Mouse (Mus musculus): ENCODE data around the gene Gm765. TPM values are rescaled to one million over a fixed set of nuclear protein-coding genes. Genes with fewer than 3 reads are reported as not detected.

Gene Gm765
- under 1 TPM in 1 of 2 experiments, not detected in 1; 0.11 TPM for total RNA-seq (2021)
- polyA plus RNA-seq (2012; rRNA removed): 0.06 TPM in 1 of 2 replicates, not detected in the other
- long read RNA-seq: 0 reads

GRCm38 (mm10) chr6:98342654-98343053 is at the start of gene Gm765:
Gene Gm765 (minus strand): TSS chr6:98342754.
- H3K4me1 ChIP-seq (ENCODE audit: control insufficient read depth, insufficient read depth, low read length): no peaks in the 10 kb centered on the region
- no peak for TF ChIP-seq EP300 (IDR thresholded peaks at IDR 0.05; ENCODE audit: insufficient read depth, low read depth, low read length)
- no peak for TF ChIP-seq CTCF (IDR thresholded peaks at IDR 0.05)
- no peak for TF ChIP-seq POLR2A (IDR thresholded peaks at IDR 0.05; ENCODE audit: insufficient read depth, low read depth, low read length)
- H3K4me3 ChIP-seq: no peak within 1 kb of the TSS
- H3K9ac ChIP-seq (ENCODE audit: low read depth, low read length): no peak within 1 kb of the TSS
- no peaks in the 10 kb centered on the region for H3K27me3 ChIP-seq (ENCODE audit: control insufficient read depth, insufficient read depth, low read length)
- intact Hi-C loops (cut with DNase I): no loop called here
- no peaks in the 10 kb centered on the region for H3K36me3 ChIP-seq (ENCODE audit: control insufficient read depth, insufficient read depth, low read length)
- no peaks in the 10 kb centered on the region for H3K79me2 ChIP-seq (replicated peaks; ENCODE audit: control insufficient read depth, insufficient read depth, low read length)
- H3K27ac ChIP-seq: no peak within 1 kb of the TSS
- WGBS: 81% methylated on average over 5 of the region's 5 CpGs
- peak in 1 of 2 experiments; percentile 4 for DNase-seq

- no peak overlapping the region for H3K27ac ChIP-seq
- 73% methylated on average over 8 of the region's 8 CpGs for WGBS
- TF ChIP-seq CTCF (IDR thresholded peaks at IDR 0.05) (no peak), EP300 (IDR thresholded peaks at IDR 0.05; ENCODE audit: insufficient read depth, low read depth, low read length) (no peak), POLR2A (IDR thresholded peaks at IDR 0.05; ENCODE audit: insufficient read depth, low read depth, low read length) (no peak)
- no peaks in the 10 kb centered on the region for H3K79me2 ChIP-seq (replicated peaks; ENCODE audit: control insufficient read depth, insufficient read depth, low read length)
- H3K9ac ChIP-seq (ENCODE audit: low read depth, low read length): no peak overlapping the region
- no peaks in the 10 kb centered on the region for H3K36me3 ChIP-seq (ENCODE audit: control insufficient read depth, insufficient read depth, low read length)
- H3K4me3 ChIP-seq: no peak overlapping the region
- H3K4me1 ChIP-seq (ENCODE audit: control insufficient read depth, insufficient read depth, low read length): no peaks in the 10 kb centered on the region
- DNase-seq: no peak
- intact Hi-C loops (cut with DNase I): loop anchor here (2.0 to 10.0 kb wide), 3 partner anchors 115 to 1219 kb away; no protein-coding TSS in a partner anchor
- H3K27me3 ChIP-seq (ENCODE audit: control insufficient read depth, insufficient read depth, low read length): no peaks in the 10 kb centered on the region
These were observed 42.9 kb upstream of the Gm765 start for GRCm38 (mm10) chr6:98385487-98385886.

GRCm38 (mm10) chr6:98384431-98384830 is 41.9 kb upstream of the Gm765 start:
- Histone ChIP-seq H3K36me3 (ENCODE audit: control insufficient read depth, insufficient read depth, low read length) (no peaks in the 10 kb centered on the region), H3K79me2 (replicated peaks; ENCODE audit: control insufficient read depth, insufficient read depth, low read length) (no peaks in the 10 kb centered on the region), H3K9ac (ENCODE audit: low read depth, low read length) (no peak overlapping the region), H3K27ac (no peak overlapping the region), H3K27me3 (ENCODE audit: control insufficient read depth, insufficient read depth, low read length) (0 out of 2 replicates have a peak, but pooled peaks cover 1% of the 10 kb centered on the region), H3K4me3 (no peak overlapping the region), H3K4me1 (ENCODE audit: control insufficient read depth, insufficient read depth, low read length) (no peaks in the 10 kb centered on the region)
- TF ChIP-seq EP300 (IDR thresholded peaks at IDR 0.05; ENCODE audit: insufficient read depth, low read depth, low read length) (no peak), CTCF (IDR thresholded peaks at IDR 0.05) (no peak)
- DNase-seq: no peak
- intact Hi-C loops (cut with DNase I): loop anchor here (2.0 to 10.0 kb wide), 3 partner anchors 114 to 1220 kb away; no protein-coding TSS in a partner anchor
- 29% methylated on average over 8 of the region's 8 CpGs for WGBS

GRCm38 (mm10) chr6:98383411-98383810 is 40.9 kb upstream of the Gm765 start:
- DNase-seq: no peak

GRCm38 (mm10) chr6:98366199-98366598 is 23.6 kb upstream of the Gm765 start:
- Histone ChIP-seq H3K27ac (no peak overlapping the region), H3K36me3 (ENCODE audit: control insufficient read depth, insufficient read depth, low read length) (no peaks in the 10 kb centered on the region), H3K27me3 (ENCODE audit: control insufficient read depth, insufficient read depth, low read length) (no peaks in the 10 kb centered on the region), H3K9ac (ENCODE audit: low read depth, low read length) (no peak overlapping the region), H3K79me2 (replicated peaks; ENCODE audit: control insufficient read depth, insufficient read depth, low read length) (no peaks in the 10 kb centered on the region), H3K4me3 (no peak overlapping the region), H3K4me1 (ENCODE audit: control insufficient read depth, insufficient read depth, low read length) (no peaks in the 10 kb centered on the region)
- TF ChIP-seq POLR2A (IDR thresholded peaks at IDR 0.05; ENCODE audit: insufficient read depth, low read depth, low read length): no peak
- TF ChIP-seq CTCF (IDR thresholded peaks at IDR 0.05): no peak
- no peak for TF ChIP-seq EP300 (IDR thresholded peaks at IDR 0.05; ENCODE audit: insufficient read depth, low read depth, low read length)
- no peak for DNase-seq
- intact Hi-C loops (cut with DNase I): no loop called here
- 74% methylated on average over 4 of the region's 4 CpGs for WGBS

More at GRCm38 (mm10) chr6:98383411-98383810, 40.9 kb upstream of the Gm765 start:
- 32% methylated on average over 6 of the region's 6 CpGs for WGBS
- intact Hi-C loops (cut with DNase I): loop anchor here (1.0 to 10.0 kb wide), 3 partner anchors 250 to 1221 kb away; no protein-coding TSS in a partner anchor
- TF ChIP-seq EP300 (IDR thresholded peaks at IDR 0.05; ENCODE audit: insufficient read depth, low read depth, low read length) (no peak), POLR2A (IDR thresholded peaks at IDR 0.05; ENCODE audit: insufficient read depth, low read depth, low read length) (no peak), CTCF (IDR thresholded peaks at IDR 0.05) (peak; percentile 72)
- H3K4me3 ChIP-seq: no peak overlapping the region
- H3K27ac ChIP-seq: no peak overlapping the region
- H3K36me3 ChIP-seq (ENCODE audit: control insufficient read depth, insufficient read depth, low read length): no peaks in the 10 kb centered on the region
- H3K4me1 ChIP-seq (ENCODE audit: control insufficient read depth, insufficient read depth, low read length): no peaks in the 10 kb centered on the region
- H3K27me3 ChIP-seq (ENCODE audit: control insufficient read depth, insufficient read depth, low read length): 0 out of 2 replicates have a peak, but pooled peaks cover 1% of the 10 kb centered on the region
- no peaks in the 10 kb centered on the region for H3K79me2 ChIP-seq (replicated peaks; ENCODE audit: control insufficient read depth, insufficient read depth, low read length)
- no peak overlapping the region for H3K9ac ChIP-seq (ENCODE audit: low read depth, low read length)

GRCm38 (mm10) chr6:98355271-98355670 is 12.7 kb upstream of the Gm765 start:
- intact Hi-C loops (cut with DNase I): no loop called here
- H3K36me3 ChIP-seq (ENCODE audit: control insufficient read depth, insufficient read depth, low read length): no peaks in the 10 kb centered on the region
- WGBS: 65% methylated on average over 5 of the region's 5 CpGs

More at GRCm38 (mm10) chr6:98355271-98355670, 12.7 kb upstream of the Gm765 start:
- Histone ChIP-seq H3K79me2 (replicated peaks; ENCODE audit: control insufficient read depth, insufficient read depth, low read length) (no peaks in the 10 kb centered on the region), H3K9ac (ENCODE audit: low read depth, low read length) (no peak overlapping the region), H3K27ac (no peak overlapping the region), H3K4me1 (ENCODE audit: control insufficient read depth, insufficient read depth, low read length) (no peaks in the 10 kb centered on the region), H3K27me3 (ENCODE audit: control insufficient read depth, insufficient read depth, low read length) (no peaks in the 10 kb centered on the region), H3K4me3 (no peak overlapping the region)
- TF ChIP-seq EP300 (IDR thresholded peaks at IDR 0.05; ENCODE audit: insufficient read depth, low read depth, low read length): no peak
- TF ChIP-seq POLR2A (IDR thresholded peaks at IDR 0.05; ENCODE audit: insufficient read depth, low read depth, low read length): no peak
- TF ChIP-seq CTCF (IDR thresholded peaks at IDR 0.05): no peak
- no peak for DNase-seq

All from heart, adult 2 months (tissue).